Mouse (Mus musculus): Measurements from ENCODE around the gene Wwc1.
"Not testable (repeated sequence)": the region's sequence is repeated elsewhere in the genome, so short reads cannot be mapped to it uniquely, and the experiment has no call there.

Wwc1 gene

GRCm38 (mm10) chr11:35837156-35838126, 142.9 kb downstream of the Wwc1 start:
- DNase-seq (ENCODE audit: extremely low read depth, low read depth) = no peak

- peak; percentile 85 for DNase-seq (ENCODE audit: extremely low read depth, low read depth)
Observed at GRCm38 (mm10) chr11:35834022-35834760, 146.1 kb downstream of the Wwc1 start, which contains the start of gene Rars. Gene Rars, minus strand, starts transcription at chr11:35834506.

- DNase-seq (ENCODE audit: extremely low read depth, low read depth) = no peak
Observed at GRCm38 (mm10) chr11:35833270-35833669, 147.1 kb downstream of the Wwc1 start.

- DNase-seq (ENCODE audit: extremely low read depth, low read depth) = peak; percentile 85
Observed at GRCm38 (mm10) chr11:35832139-35832538, 148.2 kb downstream of the Wwc1 start.

GRCm38 (mm10) chr11:35827714-35828113, 152.6 kb downstream of the Wwc1 start:
- no peak for DNase-seq (ENCODE audit: extremely low read depth, low read depth)

- no peak for DNase-seq (ENCODE audit: extremely low read depth, low read depth)
Observed at GRCm38 (mm10) chr11:35816316-35816715, 164.0 kb downstream of the Wwc1 start.

- DNase-seq (ENCODE audit: extremely low read depth, low read depth) = no peak
Observed at GRCm38 (mm10) chr11:35811458-35811857, 168.9 kb downstream of the Wwc1 start.

GRCm38 (mm10) chr11:35801332-35801731, 179.0 kb downstream of the Wwc1 start:
- no peak for DNase-seq (ENCODE audit: extremely low read depth, low read depth)

- DNase-seq (ENCODE audit: extremely low read depth, low read depth) = no peak
Observed at GRCm38 (mm10) chr11:35798874-35799273, 181.5 kb downstream of the Wwc1 start, which contains the start of gene Fbll1. Gene Fbll1, minus strand, starts transcription at chr11:35798884.

- DNase-seq (ENCODE audit: extremely low read depth, low read depth) = no peak
Observed at GRCm38 (mm10) chr11:35798495-35798820, 181.9 kb downstream of the Wwc1 start.

- no peak for DNase-seq (ENCODE audit: extremely low read depth, low read depth)
Observed at GRCm38 (mm10) chr11:35797751-35798494, 182.4 kb downstream of the Wwc1 start.

- not testable (repeated sequence) for DNase-seq (ENCODE audit: extremely low read depth, low read depth)
Observed at GRCm38 (mm10) chr11:35792800-35793199, 187.5 kb downstream of the Wwc1 start.

- DNase-seq (ENCODE audit: extremely low read depth, low read depth) = no peak
Observed at GRCm38 (mm10) chr11:35788443-35788842, 191.9 kb downstream of the Wwc1 start.

Data from MEL-GATA-1-ER (cell line).